Mouse (Mus musculus) embryonic fibroblast, embryonic 13.5 days (primary cell): Measurements from ENCODE around the gene Eva1c. TPM values are rescaled to one million over a fixed set of nuclear protein-coding genes. Genes with fewer than 3 reads are reported as not detected.

ENCODE experiments used
- H3K27ac ChIP-seq: 2 replicates; pipeline ENCODE4 v1.5.1; 2012; ENCODE audit warnings: low read length, control low read depth, inconsistent platforms; ENCODE audit not compliant: insufficient read depth
- H3K4me1 ChIP-seq: 2 replicates; pipeline ENCODE4 v1.6.1; 2011; ENCODE audit warnings: low read length; ENCODE audit not compliant: control insufficient read depth, insufficient read depth
- H3K4me3 ChIP-seq: 2 replicates; pipeline ENCODE4 v1.5.1; 2011; ENCODE audit warnings: mild to moderate bottlenecking, control low read depth, low read length; ENCODE audit not compliant: insufficient read depth
- CTCF ChIP-seq: IDR thresholded peaks from 2 replicates; pipeline ENCODE4 v1.5.1; 2011; ENCODE audit warnings: mild to moderate bottlenecking, control low read depth, low read length, moderate library complexity, borderline replicate concordance; ENCODE audit not compliant: insufficient read depth
- POLR2A ChIP-seq: IDR thresholded peaks from 2 replicates; pipeline ENCODE4 v1.6.1; 2011; ENCODE audit warnings: low read depth, mild to moderate bottlenecking, control low read depth, low read length, moderate library complexity
- polyA plus RNA-seq: library from polyadenylated mRNA; stranded (reverse); fragments of >200 nt; gene quantifications from 2 replicates; pipeline ENCODE4 v1.2.4, GENCODE M21; 2011; ENCODE audit warnings: low read depth; ENCODE audit not compliant: missing spikeins, insufficient read length

Eva1c gene
- polyA plus RNA-seq: 1.7 and 2.0 TPM in 2 replicates

DNA sequence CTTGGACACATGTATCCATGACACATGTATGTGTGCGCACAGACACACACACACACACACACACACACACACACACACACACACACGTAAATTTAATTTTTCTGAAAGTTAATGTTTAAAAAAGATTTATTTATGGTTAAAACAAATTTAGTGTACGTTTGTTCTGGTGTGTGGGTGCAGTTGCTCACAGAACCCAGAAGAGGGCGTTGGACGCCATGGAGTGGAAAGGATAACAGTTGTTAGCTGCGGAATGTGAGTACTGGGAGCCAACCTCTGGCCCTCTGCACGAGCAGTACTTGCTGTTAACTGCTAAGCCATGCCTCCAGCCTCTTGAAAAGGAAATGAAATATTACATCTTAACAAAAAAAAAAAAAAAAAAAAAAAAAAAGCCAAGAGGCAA is at the start of gene Eva1c:
Gene Eva1c (plus strand): TSS at position 263 of the 400 bp plus-strand sequence.
- H3K4me3 ChIP-seq: no peak within 1 kb of the TSS
- no peak within 1 kb of the TSS for H3K27ac ChIP-seq
- TF ChIP-seq CTCF (no peak), POLR2A (no peak)
- H3K4me1 ChIP-seq: no peaks in the 10 kb centered on the region

DNA sequence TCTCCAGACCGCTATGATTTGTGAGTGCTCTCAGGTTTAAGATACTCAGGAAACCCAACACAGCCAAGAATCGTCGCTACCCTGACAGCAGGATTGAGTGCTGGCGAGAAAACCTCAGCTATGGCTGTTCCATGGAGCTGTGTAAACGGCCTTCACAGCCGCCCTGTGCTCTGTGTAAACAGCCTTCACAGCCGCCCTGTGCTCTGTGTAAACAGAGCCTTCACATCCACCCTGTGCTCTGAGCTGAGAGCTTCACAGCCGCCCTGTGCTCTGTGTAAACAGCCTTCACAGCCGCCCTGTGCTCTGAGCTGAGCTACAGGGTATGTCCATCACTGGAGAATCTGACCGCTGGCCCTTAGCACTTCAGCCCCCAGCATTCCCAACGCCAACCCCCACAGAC is 46.7 kb upstream of the Eva1c start:
- TF ChIP-seq POLR2A (no peak), CTCF (no peak)

DNA sequence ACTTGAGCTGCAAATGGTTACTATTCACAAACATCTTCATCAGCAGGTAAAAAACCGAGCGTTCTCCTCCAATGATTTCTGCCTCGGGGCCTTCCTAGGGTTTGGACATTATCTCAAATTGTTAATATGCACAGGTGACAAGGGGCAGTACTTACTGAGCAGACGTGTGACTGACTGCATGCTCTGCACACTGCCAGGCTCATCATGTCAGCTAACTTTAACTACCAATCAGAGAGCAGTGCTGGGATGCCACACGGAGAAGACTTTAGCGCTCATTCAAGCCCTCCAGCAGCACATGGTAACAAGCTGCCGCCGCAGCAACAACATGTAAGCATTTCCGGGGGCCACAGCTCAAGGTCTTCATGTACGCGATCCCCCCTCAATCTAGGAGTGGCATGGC is 43.2 kb upstream of the Eva1c start:
- Histone ChIP-seq H3K4me3 (no peak overlapping the region), H3K27ac (no peak overlapping the region), H3K4me1 (no peaks in the 10 kb centered on the region)
- no peak for TF ChIP-seq CTCF
- TF ChIP-seq POLR2A: no peak

More for the DNA sequence above, 46.7 kb upstream of the Eva1c start:
- Histone ChIP-seq H3K27ac (no peak overlapping the region), H3K4me1 (no peaks in the 10 kb centered on the region), H3K4me3 (no peak overlapping the region)

DNA sequence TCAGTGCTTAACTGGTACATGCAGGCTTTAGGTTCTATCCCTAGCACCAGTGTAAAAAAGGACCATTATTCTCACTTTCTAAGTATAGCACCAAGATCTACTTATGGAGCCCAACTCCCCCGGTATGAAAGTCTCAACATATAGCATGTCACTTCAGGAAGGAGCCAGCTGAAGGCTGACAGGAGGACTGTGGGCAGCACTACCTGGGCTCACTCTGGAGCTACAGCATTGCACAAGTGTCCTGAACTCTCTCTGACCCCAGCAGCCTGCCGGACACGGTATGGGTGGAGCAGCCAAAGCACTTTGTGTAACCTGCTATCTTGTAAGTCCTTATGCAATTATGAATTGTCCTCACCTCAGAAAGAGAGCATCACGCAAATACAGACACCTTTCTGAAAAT is 41.3 kb upstream of the Eva1c start:
- Histone ChIP-seq H3K4me1 (no peaks in the 10 kb centered on the region), H3K4me3 (no peak overlapping the region), H3K27ac (no peak overlapping the region)
- TF ChIP-seq CTCF (no peak), POLR2A (no peak)

- no peak for TF ChIP-seq CTCF
- no peak for TF ChIP-seq POLR2A
- no peak overlapping the region for H3K27ac ChIP-seq
- no peak overlapping the region for H3K4me3 ChIP-seq
- H3K4me1 ChIP-seq: no peaks in the 10 kb centered on the region
These were observed 37.9 kb upstream of the Eva1c start for GRCm38 (mm10) chr16:90788580-90788979.

DNA sequence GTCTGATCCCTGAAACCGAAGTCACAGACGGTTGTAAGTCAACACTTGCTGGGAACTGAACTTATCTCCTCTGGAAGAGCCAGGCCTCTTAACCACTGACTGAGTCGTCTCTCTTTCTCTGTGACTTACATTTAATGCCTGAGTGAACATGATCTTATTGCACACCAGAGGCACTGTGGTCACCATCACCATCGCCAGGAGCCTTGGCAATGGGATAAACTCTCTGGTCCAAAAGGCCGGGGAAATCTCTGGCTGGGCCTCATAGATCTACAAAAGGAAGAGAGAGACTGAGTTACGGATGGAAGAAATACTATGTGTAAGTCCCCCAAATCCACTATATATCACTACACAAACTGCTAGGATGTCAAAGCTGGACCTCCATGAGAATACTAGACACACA is 35.6 kb upstream of the Eva1c start:
- H3K27ac ChIP-seq: no peak overlapping the region
- no peak overlapping the region for H3K4me3 ChIP-seq
- H3K4me1 ChIP-seq: no peaks in the 10 kb centered on the region
- no peak for TF ChIP-seq POLR2A

DNA sequence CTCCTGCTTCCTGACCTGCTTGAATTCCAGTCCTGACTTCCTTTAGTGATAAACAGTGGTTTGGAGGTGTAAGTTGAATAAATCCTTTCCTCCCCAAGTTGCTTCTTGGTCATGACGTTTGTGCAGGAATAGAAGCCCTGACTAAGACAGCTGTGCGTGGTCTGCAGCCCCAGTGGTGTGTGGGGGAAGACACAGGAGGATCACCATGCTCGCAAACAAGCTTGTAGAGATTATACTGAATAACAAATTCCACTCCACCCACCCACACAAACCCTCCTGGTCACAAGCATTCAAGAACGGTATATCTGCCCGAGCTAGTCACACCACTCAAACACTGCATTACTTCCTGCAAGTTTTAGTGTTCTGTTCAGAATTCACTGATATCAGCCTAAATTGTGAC is 34.5 kb upstream of the Eva1c start:
- no peaks in the 10 kb centered on the region for H3K4me1 ChIP-seq
- no peak for TF ChIP-seq POLR2A
- TF ChIP-seq CTCF: no peak
- no peak overlapping the region for H3K4me3 ChIP-seq
- no peak overlapping the region for H3K27ac ChIP-seq

GRCm38 (mm10) chr16:90792500-90792899 is 34.0 kb upstream of the Eva1c start:
- no peaks in the 10 kb centered on the region for H3K4me1 ChIP-seq
- H3K4me3 ChIP-seq: no peak overlapping the region
- H3K27ac ChIP-seq: no peak overlapping the region
- TF ChIP-seq CTCF: no peak
- TF ChIP-seq POLR2A: no peak

DNA sequence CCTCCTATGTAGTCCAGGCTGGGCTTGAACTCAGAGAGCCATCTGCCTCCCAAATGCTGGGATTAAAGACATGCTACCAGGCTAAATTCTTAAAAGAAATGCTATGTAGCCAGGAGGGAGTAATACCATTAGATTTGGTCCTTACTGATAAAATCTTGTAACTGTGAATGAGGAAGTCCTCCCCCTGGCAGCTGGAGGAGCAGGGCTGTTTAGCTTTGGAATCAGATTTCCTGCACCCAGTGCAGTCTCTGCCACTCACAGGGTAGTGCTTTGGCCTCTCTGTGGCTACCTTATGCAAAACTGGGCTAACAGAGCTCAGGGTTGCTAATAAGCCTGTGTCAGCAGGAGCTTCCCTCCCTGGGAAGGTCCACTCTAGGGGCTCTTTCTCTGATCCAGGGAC is 31.8 kb upstream of the Eva1c start:
- TF ChIP-seq CTCF: no peak
- H3K4me1 ChIP-seq: no peaks in the 10 kb centered on the region
- H3K27ac ChIP-seq: no peak overlapping the region
- no peak overlapping the region for H3K4me3 ChIP-seq

GRCm38 (mm10) chr16:90798446-90798845 is 28.1 kb upstream of the Eva1c start:
- Histone ChIP-seq H3K4me1 (no peaks in the 10 kb centered on the region), H3K27ac (no peak overlapping the region), H3K4me3 (no peak overlapping the region)
- TF ChIP-seq CTCF (no peak), POLR2A (no peak)

- Histone ChIP-seq H3K4me1 (no peaks in the 10 kb centered on the region), H3K27ac (no peak overlapping the region), H3K4me3 (no peak overlapping the region)
- TF ChIP-seq CTCF (no peak), POLR2A (no peak)
These were observed 27.7 kb upstream of the Eva1c start for GRCm38 (mm10) chr16:90798848-90799247.
